Mouse (Mus musculus) forebrain, embryonic 15.5 days (tissue): Measurements from ENCODE around the gene Cmya5. TPM values are rescaled to one million over a fixed set of nuclear protein-coding genes. Genes with fewer than 3 reads are reported as not detected.

Experiments
- ATAC-seq: fragments of 200-750 bp; cut with Nextera tagmentation; replicated peaks from 2 replicates; pipeline ENCODE4 v1.8.0; 2017; ENCODE audit warnings: mild to moderate bottlenecking, moderate TSS enrichment, moderate library complexity
- H3K27ac ChIP-seq: fragments of 300-500 bp; sonication (generic); replicated peaks from 2 replicates; pipeline ENCODE4 v1.5.1; 2015; ENCODE audit warnings: mild to moderate bottlenecking, inconsistent platforms
- H3K27me3 ChIP-seq: fragments of 300-500 bp; sonication (generic); 2 replicates; pipeline ENCODE4 v1.6.1; 2015; ENCODE audit warnings: inconsistent platforms
- H3K36me3 ChIP-seq: fragments of 300-500 bp; sonication (generic); 2 replicates; pipeline ENCODE4 v1.6.1; 2015; ENCODE audit warnings: mild to moderate bottlenecking, inconsistent platforms
- H3K4me1 ChIP-seq: fragments of 300-500 bp; sonication (generic); 2 replicates; pipeline ENCODE4 v1.6.1; 2015; ENCODE audit warnings: inconsistent platforms
- H3K4me2 ChIP-seq: fragments of 300-500 bp; sonication (generic); replicated peaks from 2 replicates; pipeline ENCODE4 v1.6.1; 2015; ENCODE audit warnings: mild to moderate bottlenecking, inconsistent platforms
- H3K4me3 ChIP-seq: fragments of 300-500 bp; sonication (generic); 2 replicates; pipeline ENCODE4 v1.5.1; 2015; ENCODE audit warnings: mild to moderate bottlenecking, inconsistent platforms
- H3K9ac ChIP-seq: fragments of 300-500 bp; sonication (generic); replicated peaks from 2 replicates; pipeline ENCODE4 v1.6.1; 2015; ENCODE audit warnings: mild to moderate bottlenecking, inconsistent platforms
- H3K9me3 ChIP-seq: fragments of 300-500 bp; sonication (generic); 2 replicates; pipeline ENCODE4 v1.6.1; 2016; ENCODE audit warnings: inconsistent platforms
- WGBS: fragments of 180-500 bp; shearing (Covaris S2); methylation state at CpG from one replicate; pipeline ENCODE4 v1.1.7; 2015; ENCODE audit warnings: mixed read lengths; 5-methylcytosine and 5-hydroxymethylcytosine counted together
- polyA plus RNA-seq: library from polyadenylated mRNA; unstranded; fragments of >200 nt; fragmentation: Nextera tagmentation; extraction: Ambion mirVana; gene quantifications from 2 replicates; pipeline ENCODE4 v1.2.1, GENCODE M21; 2015

The Cmya5 gene
- polyA plus RNA-seq, 1 experiment from 2014 or later: 0.19 TPM

- no peaks in the 10 kb centered on the region for H3K27me3 ChIP-seq
- H3K4me3 ChIP-seq: no peak overlapping the region
- no peak overlapping the region for H3K27ac ChIP-seq
- WGBS: 96% methylated on average over 1 of the region's 1 CpGs
- no peaks in the 10 kb centered on the region for H3K4me1 ChIP-seq
- H3K4me2 ChIP-seq: no peak overlapping the region
- ATAC-seq: no peak
- H3K9me3 ChIP-seq: no peaks in the 10 kb centered on the region
- H3K9ac ChIP-seq: no peak overlapping the region
- peaks cover 17% of the 10 kb centered on the region for H3K36me3 ChIP-seq
Measured at GRCm38 (mm10) chr13:93153280-93153679, 8.8 kb upstream of the Cmya5 start.

GRCm38 (mm10) chr13:93143819-93144283 is 673 bp downstream of the Cmya5 start:
- peak overlapping the region; percentile 48 for H3K4me3 ChIP-seq
- WGBS: 15% methylated on average over 11 of the region's 11 CpGs
- H3K9me3 ChIP-seq: no peaks in the 10 kb centered on the region
- no peak overlapping the region for H3K27ac ChIP-seq
- peaks cover 16% of the 10 kb centered on the region for H3K4me1 ChIP-seq
- H3K9ac ChIP-seq: peak overlapping the region; percentile 50
- no peaks in the 10 kb centered on the region for H3K27me3 ChIP-seq
- H3K4me2 ChIP-seq: peak overlapping the region; percentile 95
- peaks cover 4% of the 10 kb centered on the region; the same call in 1 of the 2 replicates for H3K36me3 ChIP-seq
- ATAC-seq: peak; percentile 61

- Histone ChIP-seq H3K4me3 (no peak overlapping the region), H3K27ac (no peak overlapping the region), H3K36me3 (no peaks in the 10 kb centered on the region), H3K27me3 (no peaks in the 10 kb centered on the region), H3K4me1 (peaks cover 16% of the 10 kb centered on the region), H3K9ac (no peak overlapping the region), H3K9me3 (no peaks in the 10 kb centered on the region), H3K4me2 (no peak overlapping the region)
- ATAC-seq: no peak
- 92% methylated on average over 6 of the region's 6 CpGs for WGBS
Measured at GRCm38 (mm10) chr13:93141184-93141583, 3.3 kb downstream of the Cmya5 start.

- 56% methylated on average over 1 of the region's 1 CpGs for WGBS
- no peak overlapping the region for H3K27ac ChIP-seq
- no peak overlapping the region for H3K9ac ChIP-seq
- H3K36me3 ChIP-seq: no peaks in the 10 kb centered on the region
- H3K27me3 ChIP-seq: no peaks in the 10 kb centered on the region
- no peaks in the 10 kb centered on the region for H3K4me1 ChIP-seq
- ATAC-seq: no peak
- no peaks in the 10 kb centered on the region for H3K9me3 ChIP-seq
- no peak overlapping the region for H3K4me2 ChIP-seq
- no peak overlapping the region for H3K4me3 ChIP-seq
Measured at GRCm38 (mm10) chr13:93138059-93138458, 6.5 kb downstream of the Cmya5 start.

- Histone ChIP-seq H3K36me3 (no peaks in the 10 kb centered on the region), H3K27me3 (no peaks in the 10 kb centered on the region), H3K4me2 (no peak overlapping the region), H3K9me3 (no peaks in the 10 kb centered on the region), H3K4me3 (no peak overlapping the region), H3K27ac (no peak overlapping the region), H3K9ac (no peak overlapping the region), H3K4me1 (no peaks in the 10 kb centered on the region)
- ATAC-seq: no peak
- WGBS: 92% methylated on average over 7 of the region's 7 CpGs
Measured at GRCm38 (mm10) chr13:93137098-93137497, 7.4 kb downstream of the Cmya5 start.

- ATAC-seq: no peak
- Histone ChIP-seq H3K27ac (no peak overlapping the region), H3K4me3 (no peak overlapping the region), H3K9ac (no peak overlapping the region), H3K4me2 (no peak overlapping the region), H3K9me3 (no peaks in the 10 kb centered on the region), H3K4me1 (no peaks in the 10 kb centered on the region), H3K36me3 (no peaks in the 10 kb centered on the region), H3K27me3 (no peaks in the 10 kb centered on the region)
- WGBS: 88% methylated on average over 1 of the region's 1 CpGs
Measured at GRCm38 (mm10) chr13:93136251-93136650, 8.3 kb downstream of the Cmya5 start.

- no peak overlapping the region for H3K4me2 ChIP-seq
- WGBS: 88% methylated on average over 2 of the region's 2 CpGs
- no peak overlapping the region for H3K27ac ChIP-seq
- H3K27me3 ChIP-seq: no peaks in the 10 kb centered on the region
- no peak for ATAC-seq
- no peaks in the 10 kb centered on the region for H3K4me1 ChIP-seq
- no peak overlapping the region for H3K9ac ChIP-seq
- no peaks in the 10 kb centered on the region for H3K9me3 ChIP-seq
- H3K4me3 ChIP-seq: no peak overlapping the region
- H3K36me3 ChIP-seq: no peaks in the 10 kb centered on the region
Measured at GRCm38 (mm10) chr13:93135501-93135900, 9.0 kb downstream of the Cmya5 start.

GRCm38 (mm10) chr13:93130674-93131073 is 13.8 kb downstream of the Cmya5 start:
- H3K36me3 ChIP-seq: no peaks in the 10 kb centered on the region
- H3K4me2 ChIP-seq: no peak overlapping the region
- no peaks in the 10 kb centered on the region for H3K4me1 ChIP-seq
- no peak overlapping the region for H3K9ac ChIP-seq
- H3K27ac ChIP-seq: no peak overlapping the region
- ATAC-seq: no peak
- H3K27me3 ChIP-seq: no peaks in the 10 kb centered on the region
- whole genome bisulfite sequencing: 86% methylated on average over 3 of the region's 3 CpGs
- no peak overlapping the region for H3K4me3 ChIP-seq
- no peaks in the 10 kb centered on the region for H3K9me3 ChIP-seq

- H3K27me3 ChIP-seq: no peaks in the 10 kb centered on the region
- no peaks in the 10 kb centered on the region for H3K4me1 ChIP-seq
- WGBS: 63% methylated on average over 5 of the region's 5 CpGs
- no peak overlapping the region for H3K4me3 ChIP-seq
- ATAC-seq: no peak
- no peaks in the 10 kb centered on the region for H3K9me3 ChIP-seq
- no peak overlapping the region for H3K9ac ChIP-seq
- no peak overlapping the region for H3K4me2 ChIP-seq
- no peaks in the 10 kb centered on the region for H3K36me3 ChIP-seq
- H3K27ac ChIP-seq: no peak overlapping the region
Measured at GRCm38 (mm10) chr13:93128961-93129360, 15.6 kb downstream of the Cmya5 start.

- WGBS: 74% methylated on average over 8 of the region's 8 CpGs
- ATAC-seq: no peak
- no peaks in the 10 kb centered on the region for H3K9me3 ChIP-seq
Measured at GRCm38 (mm10) chr13:93128111-93128860, 16.2 kb downstream of the Cmya5 start.

GRCm38 (mm10) chr13:93122321-93122720 is 22.2 kb downstream of the Cmya5 start:
- H3K4me1 ChIP-seq: no peaks in the 10 kb centered on the region
- no peak overlapping the region for H3K27ac ChIP-seq
- 92% methylated on average over 9 of the region's 9 CpGs for WGBS
- H3K36me3 ChIP-seq: no peaks in the 10 kb centered on the region
- H3K27me3 ChIP-seq: no peaks in the 10 kb centered on the region
- no peaks in the 10 kb centered on the region for H3K9me3 ChIP-seq
- no peak for ATAC-seq
- H3K4me3 ChIP-seq: no peak overlapping the region
- no peak overlapping the region for H3K4me2 ChIP-seq
- no peak overlapping the region for H3K9ac ChIP-seq

More at GRCm38 (mm10) chr13:93128111-93128860, 16.2 kb downstream of the Cmya5 start:
- Histone ChIP-seq H3K9ac (no peak overlapping the region), H3K36me3 (no peaks in the 10 kb centered on the region), H3K27me3 (no peaks in the 10 kb centered on the region), H3K27ac (no peak overlapping the region), H3K4me2 (no peak overlapping the region), H3K4me1 (no peaks in the 10 kb centered on the region), H3K4me3 (no peak overlapping the region)

- H3K4me2 ChIP-seq: no peak overlapping the region
- H3K27me3 ChIP-seq: no peaks in the 10 kb centered on the region
- no peak overlapping the region for H3K4me3 ChIP-seq
- H3K4me1 ChIP-seq: no peaks in the 10 kb centered on the region
- ATAC-seq: no peak
- no peak overlapping the region for H3K27ac ChIP-seq
- H3K9ac ChIP-seq: no peak overlapping the region
- H3K9me3 ChIP-seq: no peaks in the 10 kb centered on the region
- no peaks in the 10 kb centered on the region for H3K36me3 ChIP-seq
- WGBS: 68% methylated on average over 7 of the region's 7 CpGs
Measured at GRCm38 (mm10) chr13:93117241-93117640, 27.3 kb downstream of the Cmya5 start.
